Mouse (Mus musculus): ENCODE results near the gene Osbpl2.

- TF ChIP-seq CTCF (IDR thresholded peaks at IDR 0.05; ENCODE audit: borderline replicate concordance, extremely low read depth, insufficient read depth, insufficient read length) (no peak), POLR2A (IDR thresholded peaks at IDR 0.05; ENCODE audit: borderline replicate concordance, extremely low read depth, insufficient read depth, insufficient read length, poor library complexity, severe bottlenecking) (no peak)
Observed at GRCm38 (mm10) chr2:180097585-180097984, 21.5 kb upstream of the Osbpl2 start.
